Mouse (Mus musculus): ENCODE results near the gene Mtg2. TPM values are rescaled to one million over a fixed set of nuclear protein-coding genes. Genes with fewer than 3 reads are reported as not detected.

The Mtg2 gene
- total RNA-seq, 1 experiment from 2014 or later, result 17.9 TPM

Other genes starting within 250 kb of the Mtg2 start
- 20.7 and 21.6 TPM in 2 replicates for gene Taf4, start 93.9 kb upstream of the Mtg2 start, total RNA-seq (2021)
- gene Lsm14b, start 45.6 kb upstream of the Mtg2 start, total RNA-seq (2021), result 36.0 and 36.8 TPM in 2 replicates
- 225 and 229 TPM in 2 replicates for gene Psma7, start 28.2 kb upstream of the Mtg2 start, total RNA-seq (2021)
- gene Ss18l1, start 28.1 kb upstream of the Mtg2 start, total RNA-seq (2021), result 7.0 and 7.5 TPM in 2 replicates
- gene Hrh3, start 33.9 kb downstream of the Mtg2 start, total RNA-seq (2021), result 0.41 TPM in 1 of 2 replicates, not detected in the other
- gene Osbpl2, start 48.7 kb downstream of the Mtg2 start, total RNA-seq (2021), result 36.1 and 36.2 TPM in 2 replicates
- 126 and 130 TPM in 2 replicates for gene Adrm1, start 100.9 kb downstream of the Mtg2 start, total RNA-seq (2021)
- gene Lama5, start 155.3 kb downstream of the Mtg2 start, total RNA-seq (2021), result 48.7 and 55.1 TPM in 2 replicates
- 787 and 921 TPM in 2 replicates for gene Rps21, start 186.8 kb downstream of the Mtg2 start, total RNA-seq (2021)
- gene Cables2, start 202.9 kb downstream of the Mtg2 start, total RNA-seq (2021), result 17.8 and 18.4 TPM in 2 replicates
- gene Rbbp8nl, start 219.3 kb downstream of the Mtg2 start, total RNA-seq (2021), result not detected in 2 replicates